Mouse (Mus musculus) thymus, postnatal 4 days (tissue): ENCODE measurements at regions not wholly inside any gene's neighbourhood (a gene's known extent, or its start where the extent isn't known, plus 50 kb on each side); places are given as distances from the start of the nearest gene placed in this dataset.
A peak's percentile ranks its signal among the peaks of the same experiment; 100 is the strongest.

ENCODE experiments used
- DNase-seq: peaks from one replicate; pipeline ENCODE4 v3.0.0; 2021

DNA sequence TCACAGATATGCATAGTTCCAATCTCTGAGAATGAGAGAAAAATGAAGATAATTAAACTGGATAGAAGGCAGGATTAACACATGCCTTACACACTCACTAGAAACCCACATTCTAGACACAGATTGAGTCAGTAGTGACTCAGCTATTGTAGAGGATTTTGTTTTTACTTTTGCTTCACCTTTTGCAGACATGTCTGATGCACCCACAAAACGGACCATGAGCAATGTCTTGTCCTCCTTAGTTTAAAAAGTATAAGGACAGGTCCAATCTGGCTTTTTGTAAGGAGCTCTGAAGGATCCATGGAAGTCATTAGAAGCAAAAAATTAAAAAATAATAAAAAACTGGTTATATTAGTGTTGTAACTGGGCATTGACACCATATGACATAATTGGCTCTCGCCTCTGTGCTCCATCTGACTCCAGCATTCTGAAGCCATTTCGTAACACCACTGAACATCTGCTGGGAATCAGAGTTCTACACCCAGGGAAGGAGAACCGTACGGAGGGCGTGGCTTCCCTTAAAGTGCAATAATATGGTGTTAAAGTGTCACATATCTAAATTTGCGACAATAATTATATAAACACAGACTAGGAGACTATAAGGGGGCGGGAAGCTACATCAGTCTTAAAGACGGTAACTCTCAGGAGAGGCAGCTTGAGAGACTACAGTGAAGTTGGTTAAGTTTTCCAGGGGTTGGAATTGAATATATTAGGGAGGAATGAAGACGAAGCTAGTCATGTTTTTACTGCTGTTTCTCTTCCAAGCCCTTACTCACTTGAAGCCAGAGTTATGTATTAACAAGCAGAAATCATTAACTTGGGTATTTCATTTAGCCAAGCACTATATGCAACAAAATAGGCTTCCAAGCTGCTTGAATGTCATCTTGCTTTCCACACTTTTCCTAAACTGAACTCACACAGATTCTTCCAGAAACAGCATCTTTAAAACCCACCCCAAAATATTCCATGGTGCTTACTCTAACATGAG lies 558.0 kb downstream of the Ebf1 start:
- no peak for DNase-seq

DNA sequence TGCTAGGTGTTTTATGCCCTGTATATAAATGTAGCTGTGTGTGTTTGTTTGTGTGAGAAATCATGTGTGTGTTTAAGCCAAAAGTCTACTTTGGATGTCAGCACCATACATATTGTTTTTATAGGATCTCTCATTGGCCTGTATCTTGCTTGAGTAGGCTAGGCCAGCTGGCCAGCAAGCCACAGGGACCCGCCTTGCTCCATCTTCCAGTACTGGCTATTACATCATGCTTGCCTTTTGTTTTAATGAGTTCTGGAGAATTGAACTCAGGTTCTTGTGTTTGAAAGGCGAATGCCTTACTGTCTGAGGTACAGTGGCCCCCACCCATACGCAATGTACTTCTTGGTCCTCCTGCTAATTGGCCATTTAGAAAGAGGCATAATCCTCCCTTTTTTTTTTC lies 559.9 kb downstream of the Ebf1 start:
- no peak for DNase-seq

DNA sequence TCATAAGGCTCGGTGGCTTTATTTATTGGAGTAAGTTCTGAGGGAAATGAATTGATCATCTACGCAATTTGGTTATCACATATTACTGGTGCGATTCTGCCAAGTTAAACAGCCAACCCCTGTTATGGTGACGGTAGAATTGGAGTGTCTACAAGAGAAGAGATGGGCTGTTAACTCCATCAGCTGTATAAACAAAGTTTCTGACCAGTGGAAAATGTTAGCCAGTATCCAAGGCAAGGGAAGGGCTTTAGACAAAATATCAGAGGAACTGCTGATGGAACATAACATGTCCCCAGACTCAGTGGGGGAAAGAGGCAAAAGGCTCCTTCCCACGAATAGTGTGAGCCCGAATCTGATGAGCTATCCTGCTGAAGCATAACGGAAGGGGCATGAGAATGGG lies 560.9 kb downstream of the Ebf1 start:
- DNase-seq = no peak

DNA sequence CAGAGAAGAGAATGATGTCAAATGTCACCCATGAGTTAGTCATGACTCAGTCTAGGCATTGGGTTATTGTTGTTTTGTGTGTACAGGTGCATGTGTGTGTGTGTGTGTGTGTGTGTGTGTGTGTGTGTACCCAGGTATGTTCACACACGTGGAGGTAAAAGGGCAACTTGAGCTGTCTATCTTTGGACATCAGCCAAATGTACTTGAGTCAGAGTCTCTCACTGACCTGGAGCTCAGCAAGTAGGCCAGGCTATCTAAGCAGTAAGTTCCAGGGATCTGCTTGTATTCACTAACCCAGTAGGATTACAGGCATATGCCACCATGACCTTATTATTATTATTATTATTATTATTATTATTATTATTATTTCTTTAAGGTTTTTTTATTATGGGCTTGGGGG lies 561.9 kb downstream of the Ebf1 start:
- no peak for DNase-seq

DNA sequence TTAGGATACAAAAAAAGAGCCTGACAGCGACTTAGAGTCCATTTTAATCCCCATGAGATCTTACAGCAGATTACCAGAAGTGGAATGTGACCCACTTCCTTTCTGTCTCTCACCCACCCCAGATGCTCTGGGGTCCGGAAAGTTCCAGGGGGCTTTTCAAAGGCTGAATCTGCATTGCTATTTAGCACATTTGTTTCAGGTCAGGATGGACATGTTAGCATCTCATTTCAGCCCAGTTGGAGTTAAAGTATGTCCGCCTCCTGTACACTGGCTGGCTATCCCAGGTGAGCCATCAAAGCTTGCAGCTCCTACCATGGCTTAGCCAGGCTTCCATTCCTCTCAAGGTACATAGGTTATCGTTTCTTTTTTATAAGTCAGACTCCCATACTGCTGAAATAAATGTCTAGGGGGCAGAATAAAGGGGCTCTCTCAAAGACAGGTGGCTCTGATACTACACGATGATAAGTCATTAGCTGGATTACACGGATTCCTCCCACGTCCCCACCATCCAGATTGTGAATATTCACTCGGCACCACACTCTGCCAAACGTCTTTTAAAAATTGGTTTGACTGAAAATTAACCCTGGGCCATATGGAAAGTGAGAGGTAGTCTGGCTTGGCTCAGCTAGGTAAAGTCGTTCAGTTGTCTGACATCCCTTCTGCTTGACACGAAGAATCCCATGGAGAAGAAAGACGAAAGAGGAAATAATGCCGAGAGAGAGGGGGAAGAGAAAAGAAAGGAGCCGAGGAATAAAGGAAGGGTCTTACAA lies 573.7 kb downstream of the Ebf1 start:
- no peak for DNase-seq

DNA sequence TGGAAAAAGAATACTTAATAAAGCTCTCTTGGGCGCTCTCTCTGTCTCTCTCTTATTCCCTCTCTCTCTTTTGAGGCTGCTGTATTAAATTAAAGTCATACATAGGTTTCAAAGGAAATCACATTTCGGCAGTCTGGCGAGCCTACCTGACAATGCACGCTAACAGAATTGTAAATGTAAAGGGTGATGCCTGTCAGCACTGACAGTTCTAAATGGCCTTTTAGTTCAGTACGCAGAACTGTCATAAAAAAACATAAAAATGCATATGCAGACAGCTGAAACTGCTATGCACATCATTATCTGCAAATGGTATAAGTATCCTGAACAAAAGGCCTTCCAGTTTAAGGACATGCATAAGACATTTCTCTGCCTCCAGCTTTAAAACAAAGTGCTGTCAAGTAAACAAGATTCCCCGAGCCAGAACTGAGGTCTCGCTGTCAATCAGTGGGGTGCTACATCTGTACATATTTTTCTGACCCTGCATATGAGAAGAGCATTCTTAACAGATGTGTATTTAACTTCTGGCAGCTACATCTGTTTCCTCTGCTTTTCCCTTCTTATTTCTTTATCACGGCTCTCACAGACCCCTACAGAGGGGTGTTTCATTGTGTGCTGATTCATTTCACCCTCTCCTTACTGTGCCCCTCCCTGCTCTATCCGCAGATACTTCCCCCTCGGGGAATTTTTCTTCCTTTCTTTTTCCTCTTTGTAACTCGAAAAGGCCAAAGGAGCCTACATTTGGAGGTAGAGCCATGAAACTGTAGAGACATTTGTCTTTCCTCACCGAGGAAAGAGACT lies 574.5 kb downstream of the Ebf1 start:
- no peak for DNase-seq

DNA sequence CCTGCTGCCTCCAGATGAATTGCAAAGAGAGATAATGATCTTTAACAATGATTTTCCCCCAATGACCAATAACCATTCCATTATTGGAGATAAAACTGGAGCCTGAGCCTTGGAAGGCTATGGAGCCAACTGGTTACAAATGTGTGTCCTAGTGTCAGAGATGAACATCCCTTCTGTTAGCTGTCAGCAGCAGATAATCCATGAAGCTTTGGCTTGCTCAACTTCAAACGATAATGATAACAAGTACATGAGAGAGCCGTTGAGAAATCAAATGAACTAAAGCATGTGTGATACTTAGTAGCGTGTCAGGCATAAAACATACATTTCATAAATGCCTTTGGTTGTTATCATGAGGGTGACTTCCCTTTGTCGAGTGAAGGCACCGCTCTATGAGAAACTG lies 576.2 kb downstream of the Ebf1 start:
- no peak for DNase-seq

DNA sequence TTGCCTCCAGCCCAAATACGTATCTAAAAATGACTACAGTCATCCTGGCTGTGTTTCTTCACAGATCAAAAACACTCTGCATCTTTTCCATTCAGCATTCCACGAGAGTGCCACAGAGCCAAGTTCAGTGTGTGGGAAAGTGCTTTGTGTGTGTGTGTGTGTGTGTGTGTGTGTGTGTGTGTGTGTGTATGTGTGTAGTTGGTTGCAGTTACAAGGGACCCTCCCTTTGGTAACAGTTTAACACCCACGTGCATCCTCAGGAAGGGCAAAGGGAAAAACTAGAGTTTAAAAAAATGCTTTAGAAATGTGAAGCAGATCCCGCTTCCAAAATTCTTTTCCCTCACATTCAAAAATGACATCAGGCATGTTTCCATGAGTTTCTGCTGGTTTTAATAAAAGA lies 582.4 kb downstream of the Ebf1 start:
- DNase-seq = no peak

DNA sequence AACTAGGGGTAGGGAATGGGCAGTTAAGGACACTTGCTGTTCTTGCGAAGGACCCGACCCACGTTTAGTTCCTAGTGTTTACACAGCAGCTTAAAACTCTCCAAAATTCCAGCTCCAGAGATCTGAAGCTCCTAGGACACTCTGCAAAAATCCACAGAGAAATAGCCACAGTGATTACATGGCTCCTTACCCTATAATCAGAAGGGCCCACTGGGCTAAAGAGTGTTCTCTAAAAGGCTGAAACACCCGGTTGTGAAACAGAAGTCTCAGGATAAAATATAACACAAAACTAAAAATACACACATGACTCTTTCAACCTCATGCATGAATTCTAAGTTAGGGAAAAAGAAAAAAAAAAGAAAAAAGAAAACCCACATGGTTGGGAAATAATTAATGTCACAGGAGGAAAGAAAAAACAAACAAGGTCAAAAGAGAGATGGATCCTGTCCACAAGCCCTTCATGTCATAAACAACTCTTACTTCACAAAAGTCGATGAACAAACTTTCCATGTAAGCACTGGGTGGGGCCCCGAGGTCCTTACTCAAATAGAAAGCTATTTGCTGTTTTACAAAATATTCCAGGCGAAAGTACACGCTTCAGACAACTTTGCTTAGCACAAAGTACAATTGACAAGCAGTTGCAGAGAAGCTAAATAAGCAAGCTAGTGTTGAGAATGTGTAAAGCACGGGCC lies 583.7 kb downstream of the Ebf1 start:
- DNase-seq = no peak

DNA sequence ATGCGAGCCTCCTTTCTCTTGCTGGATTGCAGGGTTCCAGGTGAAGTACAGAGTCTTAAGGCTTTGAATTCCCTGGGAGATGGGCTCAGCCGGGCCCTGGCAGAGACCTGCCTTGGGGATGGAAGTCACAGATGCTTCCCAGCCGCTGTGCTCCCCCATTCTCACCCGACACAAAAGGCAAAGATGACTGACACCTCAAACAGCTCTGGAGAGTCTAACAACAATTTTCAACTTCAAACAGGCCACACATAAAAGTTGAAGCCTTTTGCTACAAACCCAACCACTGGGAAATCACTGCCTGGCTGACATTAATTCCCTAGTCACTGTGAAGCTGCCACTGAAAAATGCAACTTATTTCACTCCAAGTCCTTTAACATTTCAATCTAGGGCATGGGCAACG lies 586.3 kb downstream of the Ebf1 start:
- no peak for DNase-seq

DNA sequence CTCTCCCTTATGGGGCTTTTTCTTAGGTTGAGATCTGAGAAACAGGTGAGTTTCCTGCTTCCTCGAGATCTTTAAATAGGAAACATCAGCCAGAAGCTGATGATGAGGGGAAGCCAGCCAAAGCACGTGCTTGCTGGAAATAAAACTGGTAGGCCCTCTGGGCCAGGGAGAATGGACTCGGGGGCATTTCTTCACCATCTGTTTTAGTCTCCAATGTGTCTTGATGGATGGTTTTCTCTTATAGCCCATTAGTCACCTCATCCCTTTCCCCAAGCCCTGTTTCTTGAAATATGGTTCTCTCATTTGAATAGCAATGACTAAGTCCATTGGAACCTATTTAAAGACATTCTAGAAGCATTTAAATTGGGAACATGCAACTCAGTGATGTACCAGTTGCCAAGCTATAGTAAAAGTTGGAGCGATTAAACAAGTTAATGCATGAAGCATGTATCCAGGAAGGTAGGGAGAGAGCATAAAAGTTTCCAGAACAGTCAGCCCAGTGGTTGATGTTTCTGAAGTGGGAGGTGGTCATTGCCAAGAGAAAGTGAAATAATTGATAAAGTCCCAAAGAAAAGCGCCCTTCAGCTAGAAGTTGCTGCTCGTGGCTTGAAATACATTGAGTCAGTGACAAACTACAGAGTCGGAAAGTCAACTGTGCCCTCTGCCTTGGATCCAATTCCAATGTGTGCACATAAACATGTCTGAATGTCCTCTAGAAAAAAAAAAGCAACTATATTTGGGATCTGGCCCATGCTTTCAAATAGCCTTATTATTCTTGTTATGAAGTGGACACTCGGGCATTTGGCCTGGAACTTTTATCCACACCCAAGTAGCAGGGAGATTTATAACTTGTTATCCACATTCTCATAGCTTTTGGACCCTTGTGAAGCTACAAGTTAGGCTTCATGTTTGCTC lies 589.8 kb downstream of the Ebf1 start:
- no peak for DNase-seq

DNA sequence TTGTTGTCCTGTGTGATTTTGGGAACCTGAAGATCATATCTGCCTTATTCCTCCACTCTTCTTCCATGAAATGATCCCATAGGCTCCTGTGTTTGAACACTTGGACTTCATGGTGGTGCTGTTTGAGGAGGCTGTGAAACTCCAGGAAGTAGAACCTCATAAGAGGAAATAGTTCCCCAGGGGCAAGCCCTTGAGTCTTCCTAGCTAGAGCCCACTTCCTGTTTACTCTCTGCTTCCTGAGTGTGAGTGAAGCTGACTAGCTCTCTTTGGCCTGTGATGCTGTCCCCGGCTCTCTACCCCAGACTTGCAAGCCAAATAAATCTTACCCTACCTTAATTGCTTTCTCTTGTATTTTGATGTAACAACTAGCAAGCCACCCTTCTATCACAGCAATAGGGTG lies 597.0 kb downstream of the Ebf1 start:
- peak; percentile 22 for DNase-seq

DNA sequence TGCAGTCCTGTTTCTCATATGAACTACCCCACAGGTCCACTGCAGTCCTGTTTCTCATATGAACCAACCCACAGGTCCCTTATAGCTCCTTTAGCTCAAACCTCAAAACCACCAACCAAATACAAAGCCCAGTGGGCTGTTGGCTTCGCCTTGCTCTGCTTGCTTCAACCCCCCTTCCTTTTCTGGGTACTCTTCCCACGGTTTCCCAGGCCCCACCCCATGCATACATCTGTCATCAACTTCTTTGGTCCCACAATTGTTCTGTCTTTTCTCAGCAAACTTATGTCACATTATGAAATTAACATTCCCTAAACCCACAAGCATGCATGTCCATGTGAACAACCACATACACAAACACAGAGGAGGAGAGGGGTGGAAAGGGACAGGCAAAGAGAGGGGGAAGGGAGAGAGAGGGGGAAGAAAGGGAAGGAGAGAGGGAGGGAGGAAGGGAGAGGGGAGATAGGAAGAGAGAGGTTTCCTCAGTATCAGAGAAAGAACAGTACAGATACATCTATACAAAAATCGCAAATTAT lies 599.9 kb downstream of the Ebf1 start:
- no peak for DNase-seq

DNA sequence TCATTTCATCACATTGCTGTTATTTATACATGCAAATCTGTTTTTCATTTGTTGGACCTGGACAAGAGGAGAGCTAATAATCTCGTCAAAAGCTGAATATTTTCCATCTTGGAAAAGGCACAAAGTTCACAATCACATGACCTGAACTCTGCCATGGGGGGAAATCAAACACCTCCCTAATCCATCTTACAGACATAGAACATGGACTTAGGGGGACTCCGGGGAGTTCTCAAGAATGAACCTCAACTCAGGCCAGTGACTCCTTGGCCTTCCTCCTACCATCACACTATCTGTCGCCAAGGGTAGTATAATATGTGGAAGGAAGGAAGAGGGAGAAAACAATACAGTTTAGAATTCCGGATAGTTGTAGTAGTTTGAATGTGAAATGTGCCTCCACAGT lies 602.1 kb downstream of the Ebf1 start:
- no peak for DNase-seq

DNA sequence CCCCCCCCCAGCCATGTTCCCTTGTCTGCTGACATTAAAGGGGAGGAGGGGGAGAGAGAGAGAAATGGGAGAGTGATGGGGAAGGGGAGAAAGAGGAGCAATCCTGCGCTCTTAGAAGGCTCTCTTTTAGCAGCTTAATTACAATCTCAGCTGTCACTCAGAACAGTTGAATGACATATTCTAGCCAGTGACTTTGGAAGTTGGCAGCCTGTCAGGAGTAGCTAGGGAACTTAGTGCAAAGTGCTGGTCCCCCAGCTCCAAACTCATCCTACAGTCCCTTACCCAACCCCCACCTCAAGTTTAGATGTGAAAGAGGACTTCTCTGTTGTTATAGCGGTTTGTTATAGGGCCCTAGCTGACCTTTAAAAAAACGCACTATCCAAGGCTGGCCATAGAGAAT lies 604.9 kb downstream of the Ebf1 start:
- DNase-seq = no peak

DNA sequence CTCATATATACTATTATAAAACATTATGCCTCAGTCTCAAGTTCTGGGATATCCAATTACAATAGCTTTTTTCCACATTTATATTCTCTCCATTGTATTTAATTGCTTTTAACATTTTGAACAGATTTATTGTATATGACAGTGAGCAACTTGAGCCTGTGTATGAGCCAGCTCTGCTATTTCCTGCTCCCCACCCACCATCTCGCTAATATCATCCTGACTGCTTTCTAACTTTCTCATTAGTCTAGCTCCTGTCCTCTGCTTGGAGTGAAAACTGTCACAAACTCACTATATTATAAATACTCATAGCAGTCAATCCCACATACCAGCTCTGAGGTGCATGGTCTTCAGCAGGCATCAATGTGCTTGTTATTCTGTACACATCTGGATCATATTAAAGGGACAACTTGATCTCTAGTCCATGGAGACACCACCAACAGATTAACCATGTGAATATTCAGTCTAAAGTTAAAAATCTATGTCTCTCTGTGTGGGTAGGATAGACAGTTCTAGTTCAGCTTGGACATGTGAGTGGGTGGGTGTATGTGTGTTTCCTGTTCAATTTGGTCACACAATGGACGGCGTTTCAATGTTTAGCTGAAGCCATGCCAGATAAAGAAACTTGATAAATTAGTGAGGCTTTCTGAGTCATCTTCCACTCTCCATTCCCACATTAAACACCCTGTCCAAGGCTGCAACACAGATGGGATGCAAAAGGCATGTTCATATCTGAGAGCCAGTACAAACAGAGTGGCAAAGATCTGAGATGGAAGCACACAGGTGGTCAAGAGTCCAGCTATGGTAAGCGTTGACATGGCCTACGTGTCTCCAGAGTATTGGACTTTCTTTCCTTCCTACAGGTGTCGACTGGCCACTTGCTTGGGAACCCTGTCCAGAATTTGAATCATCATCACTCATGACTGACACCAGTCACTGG lies 616.1 kb upstream of the Clint1 start:
- DNase-seq = no peak

DNA sequence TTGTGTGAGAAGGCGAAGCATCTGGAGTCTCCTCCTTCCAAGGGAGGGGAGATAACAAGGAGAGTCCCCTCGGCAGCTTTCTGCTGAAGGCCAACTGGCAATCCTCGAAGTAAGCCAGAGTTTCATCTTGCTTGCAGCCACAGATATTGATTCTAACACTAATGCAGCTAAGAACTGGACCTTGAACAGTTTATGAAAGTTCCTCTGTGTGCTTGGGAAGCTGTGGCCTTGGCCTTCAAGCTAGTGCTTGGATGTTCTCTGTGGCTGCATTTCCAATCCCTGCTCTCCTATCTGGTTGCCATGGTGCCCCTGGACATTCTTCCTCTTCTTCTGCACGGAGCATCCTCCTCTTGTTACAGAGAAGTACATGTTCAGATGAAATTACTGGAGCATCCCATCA lies 614.8 kb upstream of the Clint1 start:
- no peak for DNase-seq

DNA sequence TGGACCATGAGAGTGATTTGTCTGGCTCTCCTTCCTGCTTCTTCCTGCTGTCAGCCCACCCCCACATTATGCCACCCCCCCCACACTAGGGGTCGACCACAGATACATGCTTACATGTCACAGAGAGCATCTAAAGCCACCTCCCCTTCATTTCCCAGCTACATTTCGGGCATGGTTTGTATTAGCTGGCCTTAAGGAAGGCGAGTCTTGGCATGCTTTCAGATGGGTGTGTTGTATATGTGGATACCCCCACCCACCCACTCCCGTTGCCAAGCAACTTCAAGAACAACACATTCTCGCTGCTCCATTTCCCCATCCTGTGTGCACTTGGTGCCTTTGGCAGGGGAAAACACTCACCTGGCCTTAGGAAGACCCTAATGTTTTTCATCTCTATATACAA lies 612.8 kb upstream of the Clint1 start:
- DNase-seq = no peak

DNA sequence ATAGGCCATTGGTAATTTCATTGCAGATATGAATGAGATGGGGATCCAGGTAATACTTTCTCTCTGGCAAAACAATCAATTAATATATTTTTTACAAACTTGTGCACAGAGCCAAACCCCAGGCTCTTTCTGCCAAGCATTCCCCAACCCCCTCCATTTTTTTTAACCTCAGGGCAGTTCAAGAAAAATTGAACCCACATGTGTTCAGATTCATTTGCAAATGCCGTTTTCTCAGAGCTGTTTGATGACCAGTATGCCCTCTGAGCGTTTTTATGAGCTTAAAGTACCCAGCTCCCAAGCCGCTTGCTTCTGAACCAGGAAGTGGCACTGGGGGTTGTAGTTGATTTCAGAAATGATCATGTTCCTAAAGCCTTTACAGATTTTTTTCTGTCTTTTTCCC lies 611.4 kb upstream of the Clint1 start:
- DNase-seq = no peak

DNA sequence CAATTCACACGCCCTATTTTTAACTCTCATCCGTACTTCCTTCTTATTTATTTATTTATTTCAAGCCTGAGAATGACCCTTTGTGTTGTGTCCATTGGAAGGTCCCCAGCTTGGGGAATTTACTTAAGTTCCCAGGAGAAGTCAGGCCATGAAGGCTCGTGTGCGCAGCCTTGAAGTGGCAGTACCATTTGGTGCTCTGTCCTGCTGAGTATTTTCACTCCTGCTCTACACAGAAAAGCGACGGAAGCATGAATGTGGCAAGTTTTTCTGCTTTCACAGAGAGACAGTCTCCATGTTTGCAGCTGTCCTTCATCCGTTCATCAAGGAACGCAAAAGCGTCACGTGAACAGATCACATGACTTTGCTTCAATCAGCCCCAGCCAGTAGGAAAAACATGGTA lies 610.2 kb upstream of the Clint1 start:
- DNase-seq = no peak
